In genomic region chr1:55238496-55238895, GRCm38 (mm10) we compare ENCODE assay signal across 8 mouse cellular contexts. TPM values are rescaled to one million over a fixed set of nuclear protein-coding genes. Genes with fewer than 3 reads are reported as not detected.
A peak's percentile ranks its signal among the peaks of the same experiment; 100 is the strongest.
DNase-seq lines count a peak whose midpoint lies in the region; ATAC-seq and TF ChIP-seq lines count a peak whose summit lies in the region.

No protein-coding gene starts in this region.

- H3K9ac ChIP-seq in intestine, postnatal 0 days (ENCODE audit: low read depth, low read length), result peak overlapping the region; percentile 58; the same call in 1 of the 2 replicates

- no peak for TF ChIP-seq POLR2A in small intestine, adult 2 months (IDR thresholded peaks at IDR 0.05; ENCODE audit: low read depth, low read length)

- no peaks in the 10 kb centered on the region for H3K36me3 ChIP-seq in intestine, postnatal 0 days (ENCODE audit: control insufficient read depth, insufficient read depth)
- H3K36me3 ChIP-seq in small intestine, adult 2 months (ENCODE audit: control insufficient read depth, insufficient read depth, low read length), result no peaks in the 10 kb centered on the region

- DNase-seq in embryo, embryonic 10.5 days (ENCODE audit: low spot score), result peak; percentile 5
- DNase-seq in embryo, embryonic 11 days, result no peak
- peak; percentile 14 for DNase-seq in thymus, postnatal 14 days
- DNase-seq in thymus, postnatal 0 days (ENCODE audit: low spot score), result no peak
- DNase-seq in kidney, adult 8-10 months, result no peak
- DNase-seq in frontal cortex, postnatal 10 days (ENCODE audit: low spot score in 2 of 2), result no peak

- TF ChIP-seq CTCF in intestine, postnatal 0 days (IDR thresholded peaks at IDR 0.05; ENCODE audit: low read depth), result no peak
- TF ChIP-seq CTCF in small intestine, adult 2 months (IDR thresholded peaks at IDR 0.05; ENCODE audit: extremely low read depth, insufficient read length, insufficient replicate concordance, low read depth, low read length), result no peak

- WGBS in intestine, postnatal 0 days, result 25% methylated on average over 13 of the region's 13 CpGs
- 8% methylated on average over 13 of the region's 13 CpGs for WGBS in small intestine, adult 2 months

- no peaks in the 10 kb centered on the region for H3K9me3 ChIP-seq in intestine, postnatal 0 days (ENCODE audit: control insufficient read depth)

- H3K4me2 ChIP-seq in intestine, postnatal 0 days (replicated peaks; ENCODE audit: low read depth), result peak overlapping the region; percentile 96

- ATAC-seq in intestine, postnatal 0 days, result no peak

- H3K27ac ChIP-seq in intestine, postnatal 0 days (ENCODE audit: low read depth, low read length), result no peak overlapping the region
- no peak overlapping the region for H3K27ac ChIP-seq in small intestine, adult 2 months (ENCODE audit: insufficient read depth, low read depth, low read length)

- no peaks in the 10 kb centered on the region for H3K27me3 ChIP-seq in intestine, postnatal 0 days (replicated peaks; ENCODE audit: control insufficient read depth, insufficient read depth, low read length)
- no peaks in the 10 kb centered on the region for H3K27me3 ChIP-seq in small intestine, adult 2 months (ENCODE audit: control insufficient read depth, insufficient read depth, low read length)

- H3K4me3 ChIP-seq in intestine, postnatal 0 days (ENCODE audit: low read depth, low read length), result peak overlapping the region; percentile 81
- peak overlapping the region; percentile 96 for H3K4me3 ChIP-seq in small intestine, adult 2 months (ENCODE audit: low read depth, low read length)

- H3K4me1 ChIP-seq in intestine, postnatal 0 days (replicated peaks; ENCODE audit: control insufficient read depth, insufficient read depth, low read length), result no peaks in the 10 kb centered on the region; the same call in 1 of the 2 replicates
- H3K4me1 ChIP-seq in small intestine, adult 2 months (ENCODE audit: control insufficient read depth, insufficient read depth, insufficient read length, low read length), result peaks cover 5% of the 10 kb centered on the region; the same call in 1 of the 2 replicates

RNA-seq across cellular contexts. Expression of gene Mars2, which starts 1.5 kb away (rescaled TPM):
- polyA plus RNA-seq in thymus, postnatal 0 days (2015; fragmentation: Nextera tagmentation; extraction: Ambion mirVana), result 3.5 and 3.8 TPM in 2 replicates
- 1.7 and 1.9 TPM in 2 replicates for polyA plus RNA-seq in intestine, postnatal 0 days (2015; fragmentation: Nextera tagmentation; extraction: Ambion mirVana)
- polyA plus RNA-seq in small intestine, adult 2 months (2012; rRNA removed), result 1.4 and 1.7 TPM in 2 replicates

RNA-seq across cellular contexts. Expression of gene Rftn2, which starts 11.9 kb away (rescaled TPM):
- polyA plus RNA-seq in thymus, postnatal 0 days (2015; fragmentation: Nextera tagmentation; extraction: Ambion mirVana), result 0.80 and 1.1 TPM in 2 replicates
- polyA plus RNA-seq in intestine, postnatal 0 days (2015; fragmentation: Nextera tagmentation; extraction: Ambion mirVana), result 2.8 and 3.4 TPM in 2 replicates
- polyA plus RNA-seq in small intestine, adult 2 months (2012; rRNA removed), result 0.53 and 0.85 TPM in 2 replicates

Comparison
In these comparisons a context has a peak if more than half of its experiments do, and no peak if none do; other contexts are left out.
1. DNase-seq: peak in embryo, embryonic 10.5 days (single experiment) and thymus, postnatal 14 days (single experiment); none in embryo, embryonic 11 days (single experiment), thymus, postnatal 0 days (single experiment), kidney, adult 8-10 months (0 of 2) and frontal cortex, postnatal 10 days (0 of 2).